Mouse (Mus musculus) liver, postnatal 0 days (tissue): ENCODE measurements at regions not wholly inside any gene's neighbourhood (a gene's known extent, or its start where the extent isn't known, plus 50 kb on each side); places are given as distances from the start of the nearest gene placed in this dataset.

Source experiments
- ATAC-seq: fragments of 200-750 bp; cut with Nextera tagmentation; 2 replicates; pipeline ENCODE4 v1.8.0; 2017; ENCODE audit warnings: mild to moderate bottlenecking, moderate library complexity
- DNase-seq: peaks from one replicate; pipeline ENCODE4 v3.0.0-alpha.2; 2016
- H3K27ac ChIP-seq: fragments of 300-500 bp; sonication (generic); 2 replicates; pipeline ENCODE4 v1.5.1; 2014; ENCODE audit warnings: antibody characterized with exemption, moderate library complexity, mild to moderate bottlenecking, low read depth
- H3K27me3 ChIP-seq: fragments of 300-500 bp; sonication (generic); 2 replicates; pipeline ENCODE4 v1.6.1; 2014; ENCODE audit warnings: low read length, control low read depth, mixed read lengths; ENCODE audit not compliant: insufficient read depth
- H3K36me3 ChIP-seq: fragments of 300-500 bp; sonication (generic); replicated peaks from 2 replicates; pipeline ENCODE4 v1.6.1; 2014; ENCODE audit warnings: mild to moderate bottlenecking, control low read depth, low read length, moderate library complexity, mixed read lengths; ENCODE audit not compliant: insufficient read depth
- H3K4me1 ChIP-seq: fragments of 300-500 bp; sonication (generic); 2 replicates; pipeline ENCODE4 v1.6.1; 2014; ENCODE audit warnings: antibody characterized with exemption, mild to moderate bottlenecking, control low read depth; ENCODE audit not compliant: insufficient read depth
- H3K4me2 ChIP-seq: fragments of 300-500 bp; sonication (generic); 2 replicates; pipeline ENCODE4 v1.6.1; 2014; ENCODE audit warnings: low read depth, mild to moderate bottlenecking, low read length, moderate library complexity, mixed read lengths
- H3K4me3 ChIP-seq: fragments of 300-500 bp; sonication (generic); 2 replicates; pipeline ENCODE4 v1.5.1; 2014; ENCODE audit warnings: low read depth, low read length
- H3K9ac ChIP-seq: fragments of 300-500 bp; sonication (generic); replicated peaks from 2 replicates; pipeline ENCODE4 v1.6.1; 2014; ENCODE audit warnings: mild to moderate bottlenecking, moderate library complexity
- H3K9me3 ChIP-seq: fragments of 300-500 bp; sonication (generic); 2 replicates; pipeline ENCODE4 v1.6.1; 2016; ENCODE audit warnings: mild to moderate bottlenecking, control low read depth, low read length, mixed read lengths
- CTCF ChIP-seq: sonication (generic); IDR thresholded peaks from 2 replicates; pipeline ENCODE4 v1.5.1; 2016; ENCODE audit warnings: antibody characterized with exemption, low read depth
- EP300 ChIP-seq: IDR thresholded peaks from 2 replicates; pipeline ENCODE4 v1.6.1; 2016; ENCODE audit warnings: antibody characterized with exemption, low read depth, mild to moderate bottlenecking
- WGBS: fragments of 180-500 bp; shearing (Covaris S2); extraction: QIAGEN DNeasy Blood & Tissue Kit; methylation state at CpG from one replicate; pipeline ENCODE4 v1.1.7; 2014; ENCODE audit not compliant: insufficient replicate concordance; 5-methylcytosine and 5-hydroxymethylcytosine counted together

GRCm38 (mm10) chr1:152217404-152217803 is 127.5 kb upstream of the 1700025G04Rik start:
- TF ChIP-seq EP300 (no peak), CTCF (no peak)
- ATAC-seq (no peak), DNase-seq (no peak)
- Histone ChIP-seq H3K27ac (no peak overlapping the region), H3K9ac (no peak overlapping the region), H3K36me3 (no peaks in the 10 kb centered on the region), H3K27me3 (no peaks in the 10 kb centered on the region), H3K4me2 (no peak overlapping the region), H3K4me1 (no peaks in the 10 kb centered on the region), H3K4me3 (no peak overlapping the region), H3K9me3 (no peaks in the 10 kb centered on the region)
- 53% methylated on average over 4 of the region's 4 CpGs for WGBS

- no peak overlapping the region for H3K4me2 ChIP-seq
- no peak overlapping the region for H3K27ac ChIP-seq
- 78% methylated on average over 2 of the region's 2 CpGs for WGBS
- TF ChIP-seq CTCF (no peak), EP300 (no peak)
- H3K4me3 ChIP-seq = no peak overlapping the region
- no peak overlapping the region for H3K9ac ChIP-seq
- H3K27me3 ChIP-seq = no peaks in the 10 kb centered on the region
- ATAC-seq (no peak), DNase-seq (no peak)
- no peaks in the 10 kb centered on the region for H3K4me1 ChIP-seq
- no peaks in the 10 kb centered on the region for H3K36me3 ChIP-seq
- no peaks in the 10 kb centered on the region for H3K9me3 ChIP-seq
These were observed 124.5 kb upstream of the 1700025G04Rik start for GRCm38 (mm10) chr1:152214376-152214775.

GRCm38 (mm10) chr1:152203187-152203586 is 113.3 kb upstream of the 1700025G04Rik start:
- 58% methylated on average over 2 of the region's 2 CpGs for WGBS
- no peak overlapping the region for H3K4me3 ChIP-seq
- H3K36me3 ChIP-seq = no peaks in the 10 kb centered on the region
- no peaks in the 10 kb centered on the region for H3K9me3 ChIP-seq
- H3K9ac ChIP-seq = no peak overlapping the region
- DNase-seq = no peak
- no peak overlapping the region for H3K27ac ChIP-seq
- no peak for ATAC-seq
- H3K4me1 ChIP-seq = no peaks in the 10 kb centered on the region
- no peak for TF ChIP-seq EP300
- no peak for TF ChIP-seq CTCF
- no peaks in the 10 kb centered on the region for H3K27me3 ChIP-seq
- H3K4me2 ChIP-seq = no peak overlapping the region

DNA sequence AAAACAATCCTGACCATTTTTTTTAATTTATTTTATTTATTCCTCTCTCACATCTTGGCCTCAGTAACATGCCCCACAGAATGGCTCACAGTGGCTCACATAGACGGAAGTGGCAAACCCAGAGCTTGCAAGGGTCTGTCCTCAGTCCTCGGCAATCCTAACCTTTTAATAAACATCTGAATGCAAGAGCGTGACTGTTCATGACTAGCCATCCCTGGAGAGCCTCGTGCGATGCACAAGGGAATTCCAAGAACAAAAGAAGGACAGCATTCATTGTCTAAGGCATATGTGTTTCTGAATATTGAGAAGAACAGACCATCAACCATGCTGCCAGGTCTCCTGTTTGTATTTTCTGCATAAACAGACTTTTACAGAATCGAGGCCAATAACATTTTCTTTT is 98.8 kb upstream of the 1700025G04Rik start:
- no peaks in the 10 kb centered on the region for H3K27me3 ChIP-seq
- H3K4me3 ChIP-seq = no peak overlapping the region
- no peaks in the 10 kb centered on the region for H3K9me3 ChIP-seq
- ATAC-seq (no peak), DNase-seq (no peak)
- H3K36me3 ChIP-seq = no peaks in the 10 kb centered on the region
- no peak overlapping the region for H3K27ac ChIP-seq
- H3K9ac ChIP-seq = no peak overlapping the region
- TF ChIP-seq CTCF (no peak), EP300 (no peak)
- H3K4me1 ChIP-seq = no peaks in the 10 kb centered on the region
- H3K4me2 ChIP-seq = no peak overlapping the region
- 71% methylated on average over 6 of the region's 6 CpGs for WGBS

DNA sequence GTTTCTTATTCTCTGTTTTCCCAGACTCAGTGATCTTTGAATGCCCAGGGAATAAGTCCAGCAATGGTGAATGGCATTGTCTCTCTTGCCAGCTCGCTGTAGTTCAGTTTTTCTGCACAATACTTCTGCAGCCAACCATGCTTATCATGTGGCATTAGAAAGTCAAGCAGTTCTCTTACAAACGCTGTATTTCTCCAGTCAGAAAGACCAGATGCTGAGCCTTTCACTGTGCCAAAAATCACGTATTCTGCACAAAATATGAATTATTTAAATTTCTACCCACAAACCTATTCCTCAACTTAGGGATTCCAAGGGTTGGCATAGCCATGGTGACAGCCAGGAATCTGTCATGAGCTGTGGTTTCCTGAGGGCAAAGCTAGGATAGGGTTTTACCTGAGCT is 95.0 kb upstream of the 1700025G04Rik start:
- Histone ChIP-seq H3K9me3 (no peaks in the 10 kb centered on the region), H3K9ac (no peak overlapping the region), H3K27ac (no peak overlapping the region), H3K36me3 (no peaks in the 10 kb centered on the region), H3K27me3 (no peaks in the 10 kb centered on the region), H3K4me1 (no peaks in the 10 kb centered on the region), H3K4me2 (no peak overlapping the region), H3K4me3 (no peak overlapping the region)
- 79% methylated on average over 3 of the region's 3 CpGs for WGBS
- TF ChIP-seq EP300 (no peak), CTCF (no peak)
- no peak for DNase-seq
- ATAC-seq = no peak

DNA sequence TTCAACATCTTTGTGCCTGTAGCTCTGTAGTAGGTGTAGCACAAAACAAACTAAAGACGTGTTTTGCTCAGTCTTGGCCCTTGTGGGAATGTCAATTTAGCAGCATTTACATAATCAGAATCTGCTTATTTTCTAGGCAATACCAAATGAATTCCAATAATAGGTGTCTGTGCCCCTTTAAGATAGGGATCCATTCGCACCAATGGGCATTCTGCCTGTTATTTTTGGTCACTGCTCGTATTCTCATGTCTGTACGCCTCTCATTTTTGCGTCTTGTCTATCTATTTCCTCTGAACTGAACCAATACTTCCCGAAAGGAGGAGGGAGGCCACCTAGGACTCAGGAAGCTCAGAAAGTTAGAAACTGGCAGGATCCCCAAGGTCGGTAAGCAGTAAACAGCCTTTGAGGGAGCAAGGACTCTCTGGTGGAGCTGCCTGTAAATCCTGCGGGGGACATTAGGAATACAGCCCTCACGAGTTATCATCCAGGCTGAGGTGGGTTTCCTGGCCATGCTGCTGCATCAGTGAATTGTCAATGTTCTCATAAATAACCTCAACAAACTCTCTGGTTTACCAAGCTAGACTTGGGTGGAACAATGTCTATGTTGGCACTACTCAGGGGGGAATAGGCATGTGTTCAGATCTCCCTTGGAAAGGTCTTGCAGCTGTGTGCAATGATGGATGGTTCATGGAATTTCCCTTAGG is 86.5 kb upstream of the 1700025G04Rik start:
- Histone ChIP-seq H3K27me3 (no peaks in the 10 kb centered on the region), H3K4me1 (no peaks in the 10 kb centered on the region), H3K9me3 (no peaks in the 10 kb centered on the region), H3K9ac (no peak overlapping the region), H3K27ac (no peak overlapping the region), H3K36me3 (no peaks in the 10 kb centered on the region), H3K4me3 (no peak overlapping the region), H3K4me2 (no peak overlapping the region)
- TF ChIP-seq CTCF = no peak
- no peak for TF ChIP-seq EP300
- DNase-seq (no peak), ATAC-seq (no peak)
- WGBS = 76% methylated on average over 9 of the region's 9 CpGs
